Mouse (Mus musculus) lung, postnatal 0 days (tissue): Measurements from ENCODE around the gene Ak2. TPM values are rescaled to one million over a fixed set of nuclear protein-coding genes. Genes with fewer than 3 reads are reported as not detected.

Experiments
- ATAC-seq: fragments of 200-750 bp; cut with Nextera tagmentation; 2 replicates; pipeline ENCODE4 v1.8.0; 2017; ENCODE audit warnings: moderate library complexity
- DNase-seq: peaks from one replicate; pipeline ENCODE4 v3.0.0-alpha.2; 2016; ENCODE audit warnings: low spot score
- H3K27ac ChIP-seq: fragments of 300-500 bp; sonication (generic); 2 replicates; pipeline ENCODE4 v1.5.1; 2014; ENCODE audit warnings: antibody characterized with exemption, mild to moderate bottlenecking, low read length, mixed read lengths
- H3K27me3 ChIP-seq: fragments of 300-500 bp; sonication (generic); replicated peaks from 2 replicates; pipeline ENCODE4 v1.6.1; 2014; ENCODE audit warnings: low read length, mixed read lengths; ENCODE audit not compliant: insufficient read depth
- H3K36me3 ChIP-seq: fragments of 300-500 bp; sonication (generic); 2 replicates; pipeline ENCODE4 v1.6.1; 2014; ENCODE audit warnings: low read length, mixed read lengths; ENCODE audit not compliant: insufficient read depth
- H3K4me1 ChIP-seq: fragments of 300-500 bp; sonication (generic); 2 replicates; pipeline ENCODE4 v1.6.1; 2014; ENCODE audit warnings: antibody characterized with exemption, low read depth, low read length, mixed read lengths; ENCODE audit not compliant: insufficient read depth
- H3K4me2 ChIP-seq: fragments of 300-500 bp; sonication (generic); replicated peaks from 2 replicates; pipeline ENCODE4 v1.6.1; 2014; ENCODE audit warnings: low read depth, mild to moderate bottlenecking, low read length, moderate library complexity, mixed read lengths
- H3K4me3 ChIP-seq: fragments of 300-500 bp; sonication (generic); 2 replicates; pipeline ENCODE4 v1.5.1; 2014; ENCODE audit warnings: low read depth, low read length
- H3K9ac ChIP-seq: fragments of 300-500 bp; sonication (generic); replicated peaks from 2 replicates; pipeline ENCODE4 v1.6.1; 2014; ENCODE audit warnings: low read depth, mild to moderate bottlenecking
- H3K9me3 ChIP-seq: fragments of 300-500 bp; sonication (generic); 2 replicates; pipeline ENCODE4 v1.6.1; 2016; ENCODE audit warnings: low read length, mixed read lengths
- CTCF ChIP-seq: IDR thresholded peaks from 2 replicates; pipeline ENCODE4 v1.5.1; 2016; ENCODE audit warnings: antibody characterized with exemption, mild to moderate bottlenecking
- EP300 ChIP-seq: IDR thresholded peaks from 2 replicates; pipeline ENCODE4 v1.6.1; 2016; ENCODE audit warnings: antibody characterized with exemption, mild to moderate bottlenecking, control low read depth
- WGBS: fragments of 180-500 bp; shearing (Covaris S2); extraction: QIAGEN DNeasy Blood & Tissue Kit; methylation state at CpG from one replicate; pipeline ENCODE4 v1.1.7; 2014; 5-methylcytosine and 5-hydroxymethylcytosine counted together
- polyA plus RNA-seq: library from polyadenylated mRNA; unstranded; fragments of >200 nt; fragmentation: Nextera tagmentation; extraction: Ambion mirVana; gene quantifications from 2 replicates; pipeline ENCODE4 v1.2.1, GENCODE M21; 2015

Ak2 gene
- polyA plus RNA-seq, 1 experiment from 2014 or later: 85.7 TPM

- peaks cover 9% of the 10 kb centered on the region; the same call in 1 of the 2 replicates for H3K36me3 ChIP-seq
- H3K4me3 ChIP-seq: no peak overlapping the region
- no peaks in the 10 kb centered on the region for H3K9me3 ChIP-seq
- no peak overlapping the region for H3K4me2 ChIP-seq
- H3K27ac ChIP-seq: no peak overlapping the region
- WGBS: 72% methylated on average over 5 of the region's 5 CpGs
- DNase-seq: peak; percentile 42
- H3K27me3 ChIP-seq: no peaks in the 10 kb centered on the region
- peaks cover 9% of the 10 kb centered on the region; the same call in 1 of the 2 replicates for H3K4me1 ChIP-seq
- no peak overlapping the region for H3K9ac ChIP-seq
- ATAC-seq: no peak
- TF ChIP-seq CTCF (no peak), EP300 (no peak)
Measured at GRCm38 (mm10) chr4:129009521-129009920, 17.8 kb downstream of the Ak2 start.

- 37% methylated on average over 15 of the region's 15 CpGs for WGBS
Measured at GRCm38 (mm10) chr4:129011604-129012121, 19.9 kb downstream of the Ak2 start.

GRCm38 (mm10) chr4:129013151-129013864 lies 21.6 kb downstream of the Ak2 start:
- no peaks in the 10 kb centered on the region for H3K9me3 ChIP-seq
- no peak overlapping the region for H3K4me2 ChIP-seq
- no peak overlapping the region for H3K9ac ChIP-seq
- peak overlapping the region; percentile 48; the same call in 1 of the 2 replicates for H3K27ac ChIP-seq
- ATAC-seq (peak; percentile 19; the same call in 1 of the 2 replicates), DNase-seq (peak; percentile 63)
- H3K4me1 ChIP-seq: peaks cover 9% of the 10 kb centered on the region; the same call in 1 of the 2 replicates
- H3K36me3 ChIP-seq: peaks cover under 1% of the 10 kb centered on the region; the same call in 1 of the 2 replicates
- TF ChIP-seq EP300 (no peak), CTCF (no peak)
- 48% methylated on average over 10 of the region's 10 CpGs for WGBS
- H3K4me3 ChIP-seq: no peak overlapping the region
- H3K27me3 ChIP-seq: no peaks in the 10 kb centered on the region

More at GRCm38 (mm10) chr4:129011604-129012121, 19.9 kb downstream of the Ak2 start:
- H3K9ac ChIP-seq: no peak overlapping the region
- peak; percentile 92 for DNase-seq
- no peak overlapping the region for H3K4me3 ChIP-seq
- H3K27me3 ChIP-seq: no peaks in the 10 kb centered on the region
- peak; percentile 76 for ATAC-seq
- peaks cover 9% of the 10 kb centered on the region; the same call in 1 of the 2 replicates for H3K36me3 ChIP-seq
- TF ChIP-seq EP300: peak; percentile 9; the same call in 1 of the 2 replicates
- TF ChIP-seq CTCF: no peak
- H3K27ac ChIP-seq: peak overlapping the region; percentile 48; the same call in 1 of the 2 replicates
- H3K9me3 ChIP-seq: no peaks in the 10 kb centered on the region
- no peak overlapping the region for H3K4me2 ChIP-seq
- peaks cover 9% of the 10 kb centered on the region; the same call in 1 of the 2 replicates for H3K4me1 ChIP-seq

GRCm38 (mm10) chr4:129016329-129016728 lies 24.6 kb downstream of the Ak2 start:
- no peaks in the 10 kb centered on the region for H3K9me3 ChIP-seq
- H3K4me3 ChIP-seq: no peak overlapping the region
- no peak for TF ChIP-seq EP300
- no peak for TF ChIP-seq CTCF
- no peak for ATAC-seq
- peak; percentile 29 for DNase-seq
- H3K27me3 ChIP-seq: no peaks in the 10 kb centered on the region
- H3K36me3 ChIP-seq: no peaks in the 10 kb centered on the region
- no peak overlapping the region for H3K4me2 ChIP-seq
- WGBS: 14% methylated on average over 4 of the region's 4 CpGs
- H3K9ac ChIP-seq: no peak overlapping the region
- H3K27ac ChIP-seq: peak overlapping the region; percentile 2; the same call in 1 of the 2 replicates
- peaks cover 16% of the 10 kb centered on the region; the same call in 1 of the 2 replicates for H3K4me1 ChIP-seq

GRCm38 (mm10) chr4:129017150-129017549 lies 25.4 kb downstream of the Ak2 start:
- H3K27ac ChIP-seq: no peak overlapping the region
- H3K4me1 ChIP-seq: peaks cover 20% of the 10 kb centered on the region
- H3K36me3 ChIP-seq: no peaks in the 10 kb centered on the region
- 83% methylated on average over 10 of the region's 10 CpGs for WGBS
- TF ChIP-seq CTCF: no peak
- no peak for TF ChIP-seq EP300
- no peaks in the 10 kb centered on the region for H3K27me3 ChIP-seq
- no peaks in the 10 kb centered on the region for H3K9me3 ChIP-seq
- DNase-seq: no peak
- H3K4me2 ChIP-seq: no peak overlapping the region
- no peak overlapping the region for H3K9ac ChIP-seq
- no peak overlapping the region for H3K4me3 ChIP-seq
- ATAC-seq: no peak

- Histone ChIP-seq H3K9ac (no peak overlapping the region), H3K4me1 (peaks cover 10% of the 10 kb centered on the region), H3K4me2 (no peak overlapping the region), H3K36me3 (no peaks in the 10 kb centered on the region), H3K27me3 (no peaks in the 10 kb centered on the region), H3K4me3 (no peak overlapping the region), H3K27ac (no peak overlapping the region), H3K9me3 (no peaks in the 10 kb centered on the region)
- TF ChIP-seq EP300 (no peak), CTCF (no peak)
- WGBS: 71% methylated on average over 9 of the region's 9 CpGs
- no peak for DNase-seq
- ATAC-seq: no peak
Measured at GRCm38 (mm10) chr4:129018788-129019435, 27.2 kb downstream of the Ak2 start.
